Mouse (Mus musculus) liver, embryonic 12.5 days (tissue): ENCODE data around the gene 2410004P03Rik. TPM values are rescaled to one million over a fixed set of nuclear protein-coding genes. Genes with fewer than 3 reads are reported as not detected.

Experiments
- ATAC-seq: fragments of 200-750 bp; cut with Nextera tagmentation; 2 replicates; pipeline ENCODE4 v1.8.0; 2017; ENCODE audit warnings: moderate number of reproducible peaks, mild to moderate bottlenecking, moderate library complexity
- H3K27ac ChIP-seq: fragments of 300-500 bp; sonication (generic); 2 replicates; pipeline ENCODE4 v1.5.1; 2016; ENCODE audit warnings: mild to moderate bottlenecking
- H3K27me3 ChIP-seq: fragments of 300-500 bp; sonication (generic); replicated peaks from 2 replicates; pipeline ENCODE4 v1.6.1; 2016; ENCODE audit warnings: mild to moderate bottlenecking, moderate library complexity
- H3K36me3 ChIP-seq: fragments of 300-500 bp; sonication (generic); 2 replicates; pipeline ENCODE4 v1.6.1; 2016; ENCODE audit warnings: mild to moderate bottlenecking, moderate library complexity
- H3K4me1 ChIP-seq: fragments of 300-500 bp; sonication (generic); 2 replicates; pipeline ENCODE4 v1.6.1; 2016
- H3K4me2 ChIP-seq: fragments of 300-500 bp; sonication (generic); 2 replicates; pipeline ENCODE4 v1.6.1; 2016; ENCODE audit warnings: mild to moderate bottlenecking, moderate library complexity
- H3K4me3 ChIP-seq: fragments of 300-500 bp; sonication (generic); 2 replicates; pipeline ENCODE4 v1.5.1; 2016; ENCODE audit warnings: mild to moderate bottlenecking, moderate library complexity
- H3K9ac ChIP-seq: fragments of 300-500 bp; sonication (generic); 2 replicates; pipeline ENCODE4 v1.6.1; 2016; ENCODE audit warnings: mild to moderate bottlenecking, moderate library complexity
- H3K9me3 ChIP-seq: fragments of 300-500 bp; sonication (generic); replicated peaks from 2 replicates; pipeline ENCODE4 v1.6.1; 2016; ENCODE audit warnings: mild to moderate bottlenecking, moderate library complexity
- WGBS: fragments of 180-500 bp; shearing (Covaris S2); methylation state at CpG from one replicate; pipeline ENCODE4 v1.1.7; 2016; ENCODE audit not compliant: insufficient replicate concordance; 5-methylcytosine and 5-hydroxymethylcytosine counted together
- polyA plus RNA-seq: library from polyadenylated mRNA; unstranded; fragments of >200 nt; fragmentation: Nextera tagmentation; extraction: Ambion mirVana; gene quantifications from 2 replicates; pipeline ENCODE4 v1.2.1, GENCODE M21; 2016

The 2410004P03Rik gene
- polyA plus RNA-seq, result 0.08 TPM in 1 of 2 replicates, not detected in the other

DNA sequence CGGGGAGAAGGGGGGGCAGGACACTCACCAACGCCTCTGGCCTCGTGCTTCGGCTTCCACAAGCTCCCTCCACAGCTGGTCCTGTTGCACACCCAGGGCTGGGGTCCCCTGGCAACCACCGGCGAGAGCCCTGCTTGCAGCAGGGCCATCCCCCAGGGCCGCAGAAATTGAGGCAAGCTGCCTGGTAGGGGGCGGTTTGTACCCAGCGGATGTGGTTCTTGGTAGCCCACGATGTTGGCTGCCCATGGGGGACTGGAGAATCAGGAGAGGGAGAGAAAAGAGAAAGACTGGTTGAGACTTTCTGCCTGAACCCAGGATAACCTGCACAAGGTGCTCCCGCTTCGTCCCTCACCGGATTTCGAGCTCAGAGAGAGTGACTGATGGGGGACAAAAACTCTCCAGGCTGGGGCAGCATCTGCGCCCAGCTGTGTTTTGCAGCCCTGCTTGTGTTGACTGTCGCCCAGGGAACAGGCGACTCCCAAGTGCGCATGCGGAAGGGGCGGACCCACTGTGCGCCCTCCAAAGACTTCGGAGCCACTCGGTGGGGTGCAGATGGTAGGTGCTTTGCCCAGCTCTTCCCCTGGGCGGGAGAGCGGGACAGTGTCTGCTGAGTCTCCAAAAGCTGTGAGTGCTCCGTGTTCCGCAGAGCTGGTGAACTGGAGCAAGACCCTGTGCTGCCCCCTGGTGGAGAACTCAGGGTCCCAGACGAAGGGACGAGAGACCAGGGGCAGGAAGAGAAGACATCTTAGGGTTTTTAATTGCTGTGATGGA is at the start of gene 2410004P03Rik:
2410004P03Rik (minus strand) TSS at position 628 of the 771 bp plus-strand sequence.
- WGBS, result 7% methylated on average over 29 of the region's 29 CpGs
- peak; percentile 68 for ATAC-seq
- H3K4me1 ChIP-seq, result peaks cover 8% of the 10 kb centered on the region
- H3K4me2 ChIP-seq, result peak within 1 kb of the TSS; percentile 72
- H3K9ac ChIP-seq, result no peak within 1 kb of the TSS
- no peaks in the 10 kb centered on the region for H3K36me3 ChIP-seq
- 0 out of 2 replicates have a peak, but pooled peaks cover 8% of the 10 kb centered on the region for H3K9me3 ChIP-seq
- peak within 1 kb of the TSS; percentile 49 for H3K4me3 ChIP-seq
- no peak within 1 kb of the TSS for H3K27ac ChIP-seq
- peaks cover 18% of the 10 kb centered on the region for H3K27me3 ChIP-seq

DNA sequence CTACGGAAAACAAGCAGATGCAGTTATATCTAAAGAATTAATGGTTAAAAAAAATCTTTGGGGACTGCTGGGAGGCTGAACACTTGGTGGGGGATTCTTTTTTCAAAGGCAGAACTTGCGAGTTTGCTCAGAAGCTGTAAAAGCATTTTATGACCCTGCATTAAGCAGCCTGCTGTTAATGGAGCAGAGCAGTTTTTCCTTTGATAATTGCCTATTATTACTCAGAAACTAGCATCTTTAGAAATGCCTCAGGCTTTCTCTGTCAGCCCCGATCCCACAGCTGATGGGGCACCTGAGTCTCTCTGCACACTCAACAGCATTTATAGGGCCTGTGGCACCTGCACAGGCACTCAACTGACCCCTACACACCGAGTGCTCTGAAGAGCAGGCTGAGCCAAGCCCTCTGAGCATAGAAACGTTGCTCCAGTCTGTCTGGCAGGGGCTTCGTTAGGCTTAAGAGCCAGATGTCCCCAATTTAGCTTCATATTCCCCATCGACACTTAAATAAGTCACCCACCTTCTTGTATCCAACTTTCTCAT is 49.7 kb upstream of the 2410004P03Rik start:
- 45% methylated on average over 7 of the region's 7 CpGs for WGBS
- no peak overlapping the region for H3K9ac ChIP-seq
- ATAC-seq, result no peak

DNA sequence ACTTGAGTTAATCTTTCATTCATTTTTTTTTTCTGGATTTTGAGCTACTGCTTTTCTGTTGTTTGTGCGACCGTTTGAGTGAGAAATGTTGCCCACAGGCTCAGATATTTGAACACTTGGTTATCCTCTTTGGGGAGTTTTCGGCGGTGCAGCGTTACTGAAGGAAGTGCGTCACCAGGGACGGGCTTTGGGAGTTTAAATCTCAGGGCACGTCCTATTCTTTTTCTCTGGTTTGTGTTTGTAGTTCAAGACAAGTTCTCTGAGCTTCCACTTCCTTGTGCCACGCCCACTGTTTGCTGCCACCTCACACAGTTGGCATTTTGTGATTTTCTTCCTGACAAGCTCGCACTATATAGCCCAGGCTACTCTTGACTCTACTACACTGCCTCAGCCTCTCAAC is 47.0 kb upstream of the 2410004P03Rik start:
- 61% methylated on average over 10 of the region's 10 CpGs for WGBS
- no peak overlapping the region for H3K4me3 ChIP-seq

More for the DNA sequence above, 49.7 kb upstream of the 2410004P03Rik start:
- Histone ChIP-seq H3K4me3 (no peak overlapping the region), H3K4me1 (no peaks in the 10 kb centered on the region), H3K36me3 (no peaks in the 10 kb centered on the region), H3K27ac (no peak overlapping the region), H3K27me3 (no peaks in the 10 kb centered on the region), H3K4me2 (no peak overlapping the region), H3K9me3 (no peaks in the 10 kb centered on the region)

DNA sequence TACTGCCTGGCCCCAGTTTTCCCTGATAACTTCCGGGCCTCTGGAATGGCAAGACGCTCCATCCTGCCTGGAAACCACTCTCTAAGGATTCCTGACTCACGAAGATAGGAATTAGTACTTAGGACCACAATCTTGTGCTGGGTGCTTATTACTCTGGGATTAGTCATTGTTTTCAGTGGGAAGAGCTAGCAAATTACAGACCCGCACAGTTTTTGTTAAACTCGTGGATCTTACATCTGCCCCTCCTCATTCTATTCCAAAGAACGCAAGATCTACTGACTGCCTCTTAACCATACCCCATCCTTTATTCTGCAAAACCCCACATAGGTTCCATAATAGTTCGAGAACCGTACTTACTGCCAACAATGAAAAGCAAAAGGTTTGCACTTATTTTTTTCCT is 45.6 kb upstream of the 2410004P03Rik start:
- Histone ChIP-seq H3K9me3 (no peaks in the 10 kb centered on the region), H3K27me3 (0 out of 2 replicates have a peak, but pooled peaks cover 4% of the 10 kb centered on the region), H3K9ac (no peak overlapping the region), H3K27ac (no peak overlapping the region), H3K4me2 (no peak overlapping the region), H3K36me3 (no peaks in the 10 kb centered on the region), H3K4me1 (no peaks in the 10 kb centered on the region), H3K4me3 (no peak overlapping the region)
- no peak for ATAC-seq
- WGBS, result 61% methylated on average over 8 of the region's 8 CpGs

More for the DNA sequence above, 47.0 kb upstream of the 2410004P03Rik start:
- H3K9me3 ChIP-seq, result no peaks in the 10 kb centered on the region
- no peak overlapping the region for H3K9ac ChIP-seq
- H3K4me1 ChIP-seq, result no peaks in the 10 kb centered on the region
- ATAC-seq, result no peak
- H3K4me2 ChIP-seq, result no peak overlapping the region
- no peak overlapping the region for H3K27ac ChIP-seq
- H3K27me3 ChIP-seq, result no peaks in the 10 kb centered on the region
- no peaks in the 10 kb centered on the region for H3K36me3 ChIP-seq

GRCm38 (mm10) chr12:17055766-17056165 is 44.2 kb upstream of the 2410004P03Rik start:
- H3K9me3 ChIP-seq, result no peaks in the 10 kb centered on the region
- H3K4me3 ChIP-seq, result no peak overlapping the region
- no peaks in the 10 kb centered on the region for H3K4me1 ChIP-seq
- 71% methylated on average over 4 of the region's 4 CpGs for WGBS
- no peak for ATAC-seq
- H3K9ac ChIP-seq, result no peak overlapping the region
- H3K4me2 ChIP-seq, result no peak overlapping the region
- H3K36me3 ChIP-seq, result no peaks in the 10 kb centered on the region
- no peak overlapping the region for H3K27ac ChIP-seq
- 0 out of 2 replicates have a peak, but pooled peaks cover 5% of the 10 kb centered on the region for H3K27me3 ChIP-seq

DNA sequence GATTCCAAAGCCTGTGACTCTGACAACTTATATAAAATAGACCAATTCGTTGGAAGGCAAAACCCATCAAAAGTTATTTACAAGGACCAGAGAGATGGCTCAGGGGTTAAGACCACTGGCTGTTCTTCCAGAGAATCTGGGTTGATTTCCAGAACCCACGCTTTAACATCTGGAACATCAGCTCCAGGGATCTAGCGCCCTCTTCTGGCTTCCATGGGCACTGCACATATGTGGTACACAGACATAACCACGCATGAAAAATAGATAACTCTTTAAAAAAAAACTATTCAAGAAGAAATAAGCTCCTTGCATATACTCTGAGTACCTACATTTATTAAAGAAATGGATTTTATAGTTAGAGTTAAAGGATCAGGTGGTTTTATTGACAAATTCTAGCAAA is 43.2 kb upstream of the 2410004P03Rik start:
- H3K4me2 ChIP-seq, result no peak overlapping the region
- no peaks in the 10 kb centered on the region for H3K4me1 ChIP-seq
- no peaks in the 10 kb centered on the region for H3K9me3 ChIP-seq
- no peaks in the 10 kb centered on the region for H3K36me3 ChIP-seq
- no peak overlapping the region for H3K9ac ChIP-seq
- no peak for ATAC-seq
- WGBS, result 39% methylated on average over 4 of the region's 4 CpGs
- H3K27me3 ChIP-seq, result 0 out of 2 replicates have a peak, but pooled peaks cover 5% of the 10 kb centered on the region
- H3K4me3 ChIP-seq, result no peak overlapping the region
- no peak overlapping the region for H3K27ac ChIP-seq

- H3K27me3 ChIP-seq, result 0 out of 2 replicates have a peak, but pooled peaks cover 5% of the 10 kb centered on the region
- no peak overlapping the region for H3K9ac ChIP-seq
- H3K9me3 ChIP-seq, result no peaks in the 10 kb centered on the region
- H3K27ac ChIP-seq, result no peak overlapping the region
- 69% methylated on average over 2 of the region's 2 CpGs for WGBS
- no peak for ATAC-seq
- no peaks in the 10 kb centered on the region for H3K4me1 ChIP-seq
- H3K4me2 ChIP-seq, result no peak overlapping the region
- no peak overlapping the region for H3K4me3 ChIP-seq
- H3K36me3 ChIP-seq, result no peaks in the 10 kb centered on the region
These were observed 41.1 kb upstream of the 2410004P03Rik start for GRCm38 (mm10) chr12:17052673-17053072.

DNA sequence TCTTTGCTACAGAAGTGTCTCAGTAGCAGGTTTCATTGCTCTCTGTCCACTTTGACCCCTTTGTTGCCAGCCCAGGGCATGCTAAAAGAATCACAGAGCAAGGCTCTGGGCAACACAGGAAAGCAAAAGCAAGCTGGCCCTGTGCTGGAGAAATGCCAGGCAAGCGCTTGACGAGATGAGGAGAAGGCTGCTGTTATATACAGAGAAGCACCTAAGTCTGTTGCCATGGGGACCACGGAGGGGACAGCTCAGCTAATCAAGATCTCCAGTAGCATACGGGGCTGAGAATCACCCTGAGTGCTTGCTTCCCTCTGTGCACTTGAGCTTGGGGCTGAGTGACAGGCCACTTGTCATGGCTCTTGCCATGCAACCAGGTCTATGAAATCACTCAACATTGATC is 39.5 kb upstream of the 2410004P03Rik start:
- Histone ChIP-seq H3K9me3 (no peaks in the 10 kb centered on the region), H3K36me3 (no peaks in the 10 kb centered on the region), H3K4me1 (no peaks in the 10 kb centered on the region), H3K4me3 (no peak overlapping the region), H3K27me3 (0 out of 2 replicates have a peak, but pooled peaks cover 5% of the 10 kb centered on the region), H3K27ac (no peak overlapping the region), H3K9ac (no peak overlapping the region), H3K4me2 (no peak overlapping the region)
- ATAC-seq, result no peak
- 41% methylated on average over 4 of the region's 4 CpGs for WGBS

- 59% methylated on average over 1 of the region's 1 CpGs for WGBS
- no peak overlapping the region for H3K9ac ChIP-seq
These were observed 38.3 kb upstream of the 2410004P03Rik start for GRCm38 (mm10) chr12:17049796-17050195.

DNA sequence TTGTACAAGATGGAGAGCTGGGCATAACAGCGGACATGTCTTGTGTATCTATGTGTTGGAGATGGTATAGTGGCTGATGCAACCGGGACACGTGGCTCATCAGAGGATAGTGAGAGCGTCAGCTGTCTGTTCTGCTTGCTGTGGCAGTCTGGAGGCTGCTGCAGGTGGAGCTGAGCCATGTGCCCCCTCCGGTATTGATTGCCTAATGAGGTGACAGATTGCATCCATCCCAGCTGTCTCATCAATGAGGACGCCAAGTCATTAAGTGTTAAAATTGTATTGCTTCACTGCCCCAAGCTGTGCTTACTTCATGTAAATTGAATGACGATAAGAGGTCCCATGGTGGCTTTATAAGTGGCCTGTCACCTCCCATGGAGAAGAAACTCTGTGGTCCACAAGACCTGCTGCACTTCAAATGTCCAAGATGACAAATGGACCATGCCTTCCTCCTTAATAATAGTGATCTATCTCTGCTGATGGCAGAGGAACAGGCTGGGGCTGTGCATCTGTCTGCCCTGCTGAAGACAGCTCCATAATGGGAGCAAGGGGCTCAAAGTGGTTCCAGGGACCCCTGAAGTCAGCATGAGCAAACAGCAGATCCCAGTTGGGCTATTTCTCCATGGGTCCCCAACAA is 37.6 kb upstream of the 2410004P03Rik start:
- WGBS, result 70% methylated on average over 7 of the region's 7 CpGs
- no peak for ATAC-seq

More at GRCm38 (mm10) chr12:17049796-17050195, 38.3 kb upstream of the 2410004P03Rik start:
- Histone ChIP-seq H3K4me3 (no peak overlapping the region), H3K27ac (no peak overlapping the region), H3K9me3 (no peaks in the 10 kb centered on the region), H3K4me2 (no peak overlapping the region), H3K27me3 (0 out of 2 replicates have a peak, but pooled peaks cover 5% of the 10 kb centered on the region), H3K36me3 (no peaks in the 10 kb centered on the region), H3K4me1 (no peaks in the 10 kb centered on the region)
- no peak for ATAC-seq

GRCm38 (mm10) chr12:17043311-17043710 is 31.8 kb upstream of the 2410004P03Rik start:
- no peak overlapping the region for H3K4me3 ChIP-seq
- 47% methylated on average over 5 of the region's 5 CpGs for WGBS

More for the DNA sequence above, 37.6 kb upstream of the 2410004P03Rik start:
- Histone ChIP-seq H3K9ac (no peak overlapping the region), H3K4me2 (no peak overlapping the region), H3K9me3 (no peaks in the 10 kb centered on the region), H3K27ac (no peak overlapping the region), H3K27me3 (0 out of 2 replicates have a peak, but pooled peaks cover 5% of the 10 kb centered on the region), H3K36me3 (no peaks in the 10 kb centered on the region), H3K4me3 (no peak overlapping the region), H3K4me1 (no peaks in the 10 kb centered on the region)

GRCm38 (mm10) chr12:17040567-17040966 is 29.0 kb upstream of the 2410004P03Rik start:
- Histone ChIP-seq H3K9ac (no peak overlapping the region), H3K4me1 (no peaks in the 10 kb centered on the region), H3K36me3 (no peaks in the 10 kb centered on the region), H3K4me2 (no peak overlapping the region), H3K9me3 (no peaks in the 10 kb centered on the region), H3K27ac (no peak overlapping the region), H3K4me3 (no peak overlapping the region), H3K27me3 (no peaks in the 10 kb centered on the region)
- no peak for ATAC-seq
- 33% methylated on average over 1 of the region's 1 CpGs for WGBS

More at GRCm38 (mm10) chr12:17043311-17043710, 31.8 kb upstream of the 2410004P03Rik start:
- Histone ChIP-seq H3K4me2 (no peak overlapping the region), H3K9me3 (no peaks in the 10 kb centered on the region), H3K9ac (no peak overlapping the region), H3K27me3 (no peaks in the 10 kb centered on the region), H3K4me1 (no peaks in the 10 kb centered on the region), H3K36me3 (no peaks in the 10 kb centered on the region), H3K27ac (no peak overlapping the region)
- ATAC-seq, result no peak
